Mouse (Mus musculus) liver, embryonic 16.5 days (tissue): ENCODE measurements at regions not wholly inside any gene's neighbourhood (a gene's known extent, or its start where the extent isn't known, plus 50 kb on each side); places are given as distances from the start of the nearest gene placed in this dataset.

ENCODE experiments used
- ATAC-seq: fragments of 200-750 bp; cut with Nextera tagmentation; 2 replicates; pipeline ENCODE4 v1.8.0; 2017; ENCODE audit warnings: low read depth, mild to moderate bottlenecking, moderate number of reproducible peaks, moderate library complexity
- H3K27ac ChIP-seq: fragments of 300-500 bp; sonication (generic); 2 replicates; pipeline ENCODE4 v1.5.1; 2014; ENCODE audit warnings: mild to moderate bottlenecking, low read length
- H3K27me3 ChIP-seq: fragments of 300-500 bp; sonication (generic); 2 replicates; pipeline ENCODE4 v1.6.1; 2014; ENCODE audit warnings: low read depth, low read length, mixed read lengths; ENCODE audit not compliant: control insufficient read depth, insufficient read depth
- H3K36me3 ChIP-seq: fragments of 300-500 bp; sonication (generic); 2 replicates; pipeline ENCODE4 v1.6.1; 2014; ENCODE audit warnings: mild to moderate bottlenecking; ENCODE audit not compliant: control insufficient read depth, insufficient read depth
- H3K4me1 ChIP-seq: fragments of 300-500 bp; sonication (generic); 2 replicates; pipeline ENCODE4 v1.6.1; 2014; ENCODE audit warnings: low read depth, low read length, mixed read lengths; ENCODE audit not compliant: control insufficient read depth
- H3K4me2 ChIP-seq: fragments of 300-500 bp; sonication (generic); 2 replicates; pipeline ENCODE4 v1.6.1; 2014; ENCODE audit warnings: low read depth, low read length, mixed read lengths
- H3K4me3 ChIP-seq: fragments of 300-500 bp; sonication (generic); 2 replicates; pipeline ENCODE4 v1.5.1; 2014; ENCODE audit warnings: low read depth, mild to moderate bottlenecking, low read length
- H3K9ac ChIP-seq: fragments of 300-500 bp; sonication (generic); 2 replicates; pipeline ENCODE4 v1.6.1; 2014; ENCODE audit warnings: low read depth, low read length
- H3K9me3 ChIP-seq: fragments of 300-500 bp; sonication (generic); replicated peaks from 2 replicates; pipeline ENCODE4 v1.6.1; 2016; ENCODE audit warnings: low read length; ENCODE audit not compliant: control insufficient read depth
- WGBS: fragments of 180-500 bp; shearing (Covaris S2); extraction: QIAGEN DNeasy Blood & Tissue Kit; methylation state at CpG from one replicate; pipeline ENCODE4 v1.1.7; 2014; ENCODE audit not compliant: insufficient replicate concordance; 5-methylcytosine and 5-hydroxymethylcytosine counted together

GRCm38 (mm10) chr4:72060605-72061352, 139.9 kb downstream of the Tle1 start:
- Histone ChIP-seq H3K9ac (no peak overlapping the region), H3K36me3 (no peaks in the 10 kb centered on the region), H3K27ac (peak overlapping the region; percentile 45), H3K27me3 (no peaks in the 10 kb centered on the region), H3K4me1 (no peaks in the 10 kb centered on the region; the same call in 1 of the 2 replicates), H3K4me3 (no peak overlapping the region), H3K9me3 (no peaks in the 10 kb centered on the region), H3K4me2 (no peak overlapping the region)
- WGBS: 41% methylated on average over 6 of the region's 6 CpGs
- ATAC-seq: peak; percentile 80

- no peak overlapping the region for H3K4me2 ChIP-seq
- H3K4me3 ChIP-seq: no peak overlapping the region
- H3K27me3 ChIP-seq: no peaks in the 10 kb centered on the region
- ATAC-seq: peak; percentile 96
- H3K9me3 ChIP-seq: no peaks in the 10 kb centered on the region
- H3K36me3 ChIP-seq: no peaks in the 10 kb centered on the region
- 31% methylated on average over 6 of the region's 6 CpGs for WGBS
- H3K4me1 ChIP-seq: no peaks in the 10 kb centered on the region
- peak overlapping the region; percentile 65; the same call in 1 of the 2 replicates for H3K27ac ChIP-seq
- H3K9ac ChIP-seq: no peak overlapping the region
Measured at GRCm38 (mm10) chr4:72049638-72050454, 150.9 kb downstream of the Tle1 start.

- 55% methylated on average over 2 of the region's 2 CpGs for WGBS
- Histone ChIP-seq H3K4me2 (no peak overlapping the region), H3K27me3 (no peaks in the 10 kb centered on the region), H3K9ac (no peak overlapping the region), H3K27ac (no peak overlapping the region), H3K4me3 (no peak overlapping the region), H3K4me1 (no peaks in the 10 kb centered on the region), H3K36me3 (no peaks in the 10 kb centered on the region), H3K9me3 (no peaks in the 10 kb centered on the region)
- no peak for ATAC-seq
Measured at GRCm38 (mm10) chr4:72022152-72022551, 178.6 kb downstream of the Tle1 start.

- H3K4me3 ChIP-seq: no peak overlapping the region
- no peak overlapping the region for H3K4me2 ChIP-seq
- no peaks in the 10 kb centered on the region for H3K9me3 ChIP-seq
- no peaks in the 10 kb centered on the region for H3K27me3 ChIP-seq
- no peak overlapping the region for H3K9ac ChIP-seq
- no peak overlapping the region for H3K27ac ChIP-seq
- no peaks in the 10 kb centered on the region for H3K4me1 ChIP-seq
- no peaks in the 10 kb centered on the region for H3K36me3 ChIP-seq
- 25% methylated on average over 2 of the region's 2 CpGs for WGBS
- ATAC-seq: no peak
Measured at GRCm38 (mm10) chr4:72014221-72014850, 186.4 kb downstream of the Tle1 start.

GRCm38 (mm10) chr4:72013583-72013982, 187.1 kb downstream of the Tle1 start:
- WGBS: 57% methylated on average over 3 of the region's 3 CpGs
- Histone ChIP-seq H3K9me3 (no peaks in the 10 kb centered on the region), H3K27ac (no peak overlapping the region), H3K4me1 (no peaks in the 10 kb centered on the region), H3K4me3 (no peak overlapping the region), H3K36me3 (no peaks in the 10 kb centered on the region), H3K27me3 (no peaks in the 10 kb centered on the region), H3K9ac (no peak overlapping the region), H3K4me2 (no peak overlapping the region)
- ATAC-seq: no peak

- Histone ChIP-seq H3K9me3 (no peaks in the 10 kb centered on the region), H3K4me3 (no peak overlapping the region), H3K9ac (no peak overlapping the region), H3K4me2 (no peak overlapping the region), H3K4me1 (no peaks in the 10 kb centered on the region), H3K27ac (no peak overlapping the region), H3K36me3 (no peaks in the 10 kb centered on the region), H3K27me3 (no peaks in the 10 kb centered on the region)
- ATAC-seq: no peak
- 68% methylated on average over 4 of the region's 4 CpGs for WGBS
Measured at GRCm38 (mm10) chr4:72010316-72010715, 190.4 kb downstream of the Tle1 start.

GRCm38 (mm10) chr4:72005926-72006325, 194.8 kb downstream of the Tle1 start:
- no peak overlapping the region for H3K27ac ChIP-seq
- no peak overlapping the region for H3K9ac ChIP-seq
- no peak for ATAC-seq
- H3K27me3 ChIP-seq: no peaks in the 10 kb centered on the region
- no peak overlapping the region for H3K4me2 ChIP-seq
- H3K36me3 ChIP-seq: no peaks in the 10 kb centered on the region
- H3K4me1 ChIP-seq: no peaks in the 10 kb centered on the region
- no peaks in the 10 kb centered on the region; the same call in 1 of the 2 replicates for H3K9me3 ChIP-seq
- H3K4me3 ChIP-seq: no peak overlapping the region

GRCm38 (mm10) chr4:72001221-72001875, 199.4 kb downstream of the Tle1 start:
- Histone ChIP-seq H3K9ac (no peak overlapping the region), H3K27ac (no peak overlapping the region), H3K36me3 (no peaks in the 10 kb centered on the region), H3K27me3 (no peaks in the 10 kb centered on the region), H3K4me3 (no peak overlapping the region), H3K4me2 (no peak overlapping the region), H3K4me1 (no peaks in the 10 kb centered on the region), H3K9me3 (no peaks in the 10 kb centered on the region; the same call in 1 of the 2 replicates)
- no peak for ATAC-seq
- 37% methylated on average over 2 of the region's 2 CpGs for WGBS
